Mouse (Mus musculus) liver, adult 2 months (tissue): ENCODE data around the gene Baz2b.

Source experiments
- CTCF ChIP-seq: fragments of 200-500 bp; IDR thresholded peaks from 2 replicates; pipeline ENCODE4 v1.5.1; 2011; ENCODE audit warnings: low read depth, low read length, control low read depth
- POLR2A ChIP-seq: fragments of 200-500 bp; IDR thresholded peaks from 2 replicates; pipeline ENCODE4 v1.6.1; 2011; ENCODE audit warnings: low read length, control low read depth; ENCODE audit not compliant: insufficient read depth; ENCODE audit errors: extremely low read depth

- TF ChIP-seq CTCF (no peak), POLR2A (no peak)
Measured at GRCm38 (mm10) chr2:59991775-59992174, 217.9 kb downstream of the Baz2b start.
